Mouse (Mus musculus) neural tube, embryonic 14.5 days (tissue): ENCODE data around the gene Irf3. TPM values are rescaled to one million over a fixed set of nuclear protein-coding genes. Genes with fewer than 3 reads are reported as not detected.

Experiments used
- ATAC-seq: fragments of 200-750 bp; cut with Nextera tagmentation; 2 replicates; pipeline ENCODE4 v1.8.0; 2017; ENCODE audit warnings: low read depth, mild to moderate bottlenecking, moderate TSS enrichment, moderate library complexity
- H3K27ac ChIP-seq: fragments of 300-500 bp; sonication (generic); 2 replicates; pipeline ENCODE4 v1.5.1; 2014; ENCODE audit warnings: low read depth, mild to moderate bottlenecking, control low read depth, low read length, moderate library complexity, mixed read lengths
- H3K27me3 ChIP-seq: fragments of 300-500 bp; sonication (generic); 2 replicates; pipeline ENCODE4 v1.6.1; 2014; ENCODE audit warnings: low read length; ENCODE audit not compliant: control insufficient read depth, insufficient read depth
- H3K36me3 ChIP-seq: fragments of 300-500 bp; sonication (generic); 2 replicates; pipeline ENCODE4 v1.6.1; 2014; ENCODE audit warnings: low read length, mixed read lengths; ENCODE audit not compliant: control insufficient read depth, insufficient read depth
- H3K4me1 ChIP-seq: fragments of 300-500 bp; sonication (generic); 2 replicates; pipeline ENCODE4 v1.6.1; 2014; ENCODE audit warnings: low read length; ENCODE audit not compliant: control insufficient read depth, insufficient read depth
- H3K4me2 ChIP-seq: fragments of 300-500 bp; sonication (generic); 2 replicates; pipeline ENCODE4 v1.6.1; 2014; ENCODE audit warnings: mild to moderate bottlenecking, low read depth, low read length, control low read depth
- H3K4me3 ChIP-seq: fragments of 300-500 bp; sonication (generic); 2 replicates; pipeline ENCODE4 v1.5.1; 2014; ENCODE audit warnings: low read depth, low read length, control low read depth, mixed read lengths
- H3K9ac ChIP-seq: fragments of 300-500 bp; sonication (generic); replicated peaks from 2 replicates; pipeline ENCODE4 v1.6.1; 2014; ENCODE audit warnings: low read depth, mild to moderate bottlenecking, control low read depth, low read length, mixed read lengths
- H3K9me3 ChIP-seq: fragments of 300-500 bp; sonication (generic); 2 replicates; pipeline ENCODE4 v1.6.1; 2016; ENCODE audit warnings: low read length; ENCODE audit not compliant: control insufficient read depth
- WGBS: fragments of 180-500 bp; shearing (Covaris S2); extraction: QIAGEN DNeasy Blood & Tissue Kit; methylation state at CpG from one replicate; pipeline ENCODE4 v1.1.7; 2014; 5-methylcytosine and 5-hydroxymethylcytosine counted together
- polyA plus RNA-seq: library from polyadenylated mRNA; unstranded; fragments of >200 nt; fragmentation: Nextera tagmentation; extraction: Ambion mirVana; gene quantifications from 2 replicates; pipeline ENCODE4 v1.2.1, GENCODE M21; 2014

The Irf3 gene
- polyA plus RNA-seq, 1 experiment from 2014 or later = 53.8 TPM

DNA sequence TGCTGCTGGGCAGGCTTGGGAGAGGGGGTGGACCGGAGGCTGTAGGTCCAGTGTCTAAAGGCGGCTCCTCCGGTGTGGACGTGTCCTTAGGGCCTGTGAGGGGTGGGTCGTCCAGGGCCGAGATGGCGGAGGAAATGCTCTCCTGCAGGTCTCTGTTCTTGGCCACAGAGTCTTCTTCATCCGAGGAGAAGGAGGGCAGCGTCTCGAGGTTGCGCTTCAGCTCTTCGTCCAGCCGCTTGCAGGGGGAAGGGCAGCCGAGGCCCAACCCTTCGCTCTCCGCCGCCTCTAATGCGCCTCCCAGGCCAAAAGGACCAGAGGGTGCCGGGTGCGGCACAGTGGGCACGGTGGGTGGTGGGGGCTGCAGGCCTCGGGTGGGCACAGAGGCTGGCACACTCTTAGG is 48.3 kb downstream of the Irf3 start:
- ATAC-seq = no peak
- Histone ChIP-seq H3K27me3 (no peaks in the 10 kb centered on the region), H3K9ac (no peak overlapping the region), H3K4me2 (no peak overlapping the region), H3K4me3 (no peak overlapping the region), H3K4me1 (peaks cover 1% of the 10 kb centered on the region; the same call in 1 of the 2 replicates), H3K27ac (no peak overlapping the region), H3K9me3 (no peaks in the 10 kb centered on the region), H3K36me3 (peaks cover 88% of the 10 kb centered on the region)
- WGBS = 95% methylated on average over 22 of the region's 22 CpGs

DNA sequence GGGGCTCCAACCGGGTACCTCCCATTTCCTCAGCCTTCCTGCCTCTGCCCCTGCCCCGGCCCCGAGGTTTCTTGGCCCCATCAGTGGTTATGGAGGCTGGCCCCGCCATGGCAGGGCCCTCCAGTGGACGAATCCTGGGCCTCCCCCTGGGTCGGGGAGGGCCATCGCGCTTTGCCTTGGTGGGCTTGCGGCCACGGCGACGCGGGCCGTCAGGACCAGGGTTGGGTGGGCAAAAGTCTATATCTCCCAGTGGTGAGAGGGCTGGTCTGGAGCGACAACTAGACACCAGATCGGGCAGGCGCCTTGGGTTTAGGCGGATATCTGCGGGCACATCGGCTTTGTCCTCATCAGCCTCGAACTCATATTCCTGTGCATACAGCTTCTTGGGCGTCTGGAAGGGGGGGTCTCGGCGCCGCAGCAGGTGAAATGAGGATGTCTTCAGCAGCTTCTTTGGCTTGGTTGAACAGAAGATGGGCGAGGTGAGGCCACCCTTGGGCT is 49.5 kb downstream of the Irf3 start:
- H3K4me3 ChIP-seq = no peak overlapping the region
- ATAC-seq = no peak
- H3K9ac ChIP-seq = no peak overlapping the region
- H3K36me3 ChIP-seq = peaks cover 77% of the 10 kb centered on the region
- no peaks in the 10 kb centered on the region for H3K9me3 ChIP-seq
- peaks cover 13% of the 10 kb centered on the region for H3K4me1 ChIP-seq
- no peak overlapping the region for H3K4me2 ChIP-seq
- H3K27me3 ChIP-seq = no peaks in the 10 kb centered on the region
- no peak overlapping the region for H3K27ac ChIP-seq
- WGBS = 96% methylated on average over 26 of the region's 26 CpGs

DNA sequence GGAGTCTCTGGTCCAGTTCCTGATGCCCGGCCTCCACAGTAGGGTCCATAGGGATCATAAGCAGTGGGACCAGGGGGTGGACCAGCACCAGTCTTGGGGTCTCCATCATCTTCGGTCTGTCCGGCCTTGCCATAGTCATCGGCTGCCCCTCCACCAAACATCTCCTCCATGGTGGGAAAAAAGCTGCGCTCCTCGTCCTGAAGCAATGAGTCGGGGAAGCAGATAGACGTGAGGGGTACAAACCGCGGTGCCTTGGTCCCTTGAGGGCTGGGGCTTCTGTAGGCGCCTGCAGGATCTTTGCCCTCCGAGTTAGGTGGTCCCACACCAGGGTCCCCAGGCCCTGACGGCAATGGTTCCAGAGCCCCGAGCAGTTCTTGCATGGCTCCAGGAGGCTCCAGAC is 50.0 kb downstream of the Irf3 start:
- Histone ChIP-seq H3K36me3 (peaks cover 71% of the 10 kb centered on the region), H3K9ac (no peak overlapping the region), H3K4me3 (no peak overlapping the region), H3K4me1 (peaks cover 13% of the 10 kb centered on the region), H3K4me2 (no peak overlapping the region), H3K27ac (no peak overlapping the region), H3K27me3 (no peaks in the 10 kb centered on the region), H3K9me3 (no peaks in the 10 kb centered on the region)
- ATAC-seq = no peak
- 95% methylated on average over 14 of the region's 14 CpGs for WGBS

DNA sequence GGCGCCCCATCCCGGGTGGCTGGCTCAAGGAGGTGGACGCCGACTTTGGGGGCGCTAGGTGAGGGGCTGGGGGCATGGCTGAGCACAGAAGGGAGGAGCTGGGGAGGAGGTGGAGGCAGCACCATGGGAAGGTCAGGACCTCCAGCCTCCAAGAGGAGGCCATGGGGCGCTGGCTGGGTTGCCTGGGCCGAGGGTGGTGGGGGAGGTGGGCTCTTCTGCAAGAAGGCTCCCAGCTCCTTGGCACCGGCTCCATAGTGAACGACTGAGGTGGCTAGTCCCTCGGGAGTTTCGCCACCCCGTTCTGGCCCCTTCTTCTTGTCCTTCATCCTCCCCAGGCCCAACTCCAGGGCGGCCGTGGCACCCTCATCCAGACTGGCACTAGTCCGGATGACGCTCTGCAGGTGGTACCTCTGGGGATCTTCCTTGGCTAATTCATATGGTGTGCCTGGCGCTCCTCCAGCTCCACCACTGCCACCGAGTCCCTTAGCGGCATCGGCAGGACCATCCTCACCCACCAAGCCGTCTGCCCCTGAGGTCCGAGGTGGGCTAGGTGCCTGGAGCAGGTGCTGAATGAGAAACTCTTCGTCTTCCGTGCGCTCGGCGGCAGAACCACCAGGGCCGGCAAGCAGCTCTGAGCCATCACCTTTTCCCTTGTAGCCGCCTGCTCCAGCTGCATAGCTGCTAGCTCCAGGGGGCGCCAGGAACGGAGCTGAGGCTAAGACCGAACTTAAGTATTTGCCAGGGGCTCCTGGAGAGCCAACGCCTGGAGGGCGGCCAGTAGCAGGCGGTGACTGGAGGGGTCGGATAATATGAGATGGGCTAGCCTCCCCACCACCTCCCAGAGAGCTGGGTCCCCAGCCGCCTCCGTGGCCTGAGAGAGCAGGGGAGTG is 50.8 kb downstream of the Irf3 start:
- Histone ChIP-seq H3K4me2 (no peak overlapping the region), H3K4me3 (no peak overlapping the region), H3K36me3 (peaks cover 63% of the 10 kb centered on the region), H3K4me1 (peaks cover 13% of the 10 kb centered on the region), H3K9me3 (no peaks in the 10 kb centered on the region), H3K27ac (no peak overlapping the region), H3K9ac (no peak overlapping the region), H3K27me3 (no peaks in the 10 kb centered on the region)
- ATAC-seq = no peak
- 95% methylated on average over 38 of the region's 38 CpGs for WGBS

- peaks cover 13% of the 10 kb centered on the region for H3K4me1 ChIP-seq
- no peak overlapping the region for H3K4me3 ChIP-seq
- 96% methylated on average over 22 of the region's 23 CpGs for WGBS
- no peak overlapping the region for H3K27ac ChIP-seq
- H3K9me3 ChIP-seq = no peaks in the 10 kb centered on the region
- no peak for ATAC-seq
- no peak overlapping the region for H3K4me2 ChIP-seq
- H3K36me3 ChIP-seq = peaks cover 55% of the 10 kb centered on the region
- no peak overlapping the region for H3K9ac ChIP-seq
- no peaks in the 10 kb centered on the region for H3K27me3 ChIP-seq
Measured at GRCm38 (mm10) chr7:45048923-45049657, 51.6 kb downstream of the Irf3 start.

GRCm38 (mm10) chr7:45050945-45051600 is 53.6 kb downstream of the Irf3 start:
- H3K9me3 ChIP-seq = no peaks in the 10 kb centered on the region
- no peaks in the 10 kb centered on the region for H3K27me3 ChIP-seq
- WGBS = 5% methylated on average over 16 of the region's 16 CpGs
- peak overlapping the region; percentile 97 for H3K4me2 ChIP-seq
- ATAC-seq = peak; percentile 48
- H3K9ac ChIP-seq = peak overlapping the region; percentile 95
- H3K4me3 ChIP-seq = peak overlapping the region; percentile 88
- peak overlapping the region; percentile 98; the same call in 1 of the 2 replicates for H3K27ac ChIP-seq
- peaks cover 13% of the 10 kb centered on the region for H3K4me1 ChIP-seq
- peaks cover 41% of the 10 kb centered on the region for H3K36me3 ChIP-seq

DNA sequence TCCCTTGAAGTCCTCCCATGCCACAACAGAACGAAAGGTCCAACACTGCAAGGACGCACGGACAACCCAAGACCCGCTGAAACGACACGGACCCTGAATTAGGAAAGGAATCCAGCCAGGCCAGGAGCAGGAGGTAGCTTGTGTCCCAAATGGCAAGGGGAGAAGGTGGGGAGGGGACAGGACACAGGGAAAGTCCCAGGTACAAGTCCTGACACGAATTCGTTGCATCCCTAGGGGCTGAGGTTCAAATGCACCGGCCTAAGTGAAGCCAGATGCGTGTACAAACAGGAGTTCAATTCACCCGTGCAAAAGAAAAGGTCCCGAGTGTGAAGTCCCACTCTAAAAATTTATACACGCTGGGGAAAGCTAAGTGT is 54.1 kb downstream of the Irf3 start:
- Histone ChIP-seq H3K36me3 (peaks cover 36% of the 10 kb centered on the region), H3K9me3 (no peaks in the 10 kb centered on the region), H3K4me1 (peaks cover 13% of the 10 kb centered on the region), H3K4me2 (peak overlapping the region; percentile 97), H3K4me3 (peak overlapping the region; percentile 88), H3K27ac (peak overlapping the region; percentile 98), H3K9ac (peak overlapping the region; percentile 95), H3K27me3 (no peaks in the 10 kb centered on the region)
- 3% methylated on average over 13 of the region's 13 CpGs for WGBS
- no peak for ATAC-seq
